Mouse (Mus musculus) lung, postnatal 0 days (tissue): ENCODE measurements around the gene Atr.

Source experiments
- CTCF ChIP-seq: IDR thresholded peaks from 2 replicates; pipeline ENCODE4 v1.5.1; 2016; ENCODE audit warnings: antibody characterized with exemption, mild to moderate bottlenecking
- EP300 ChIP-seq: IDR thresholded peaks from 2 replicates; pipeline ENCODE4 v1.6.1; 2016; ENCODE audit warnings: antibody characterized with exemption, mild to moderate bottlenecking, control low read depth

DNA sequence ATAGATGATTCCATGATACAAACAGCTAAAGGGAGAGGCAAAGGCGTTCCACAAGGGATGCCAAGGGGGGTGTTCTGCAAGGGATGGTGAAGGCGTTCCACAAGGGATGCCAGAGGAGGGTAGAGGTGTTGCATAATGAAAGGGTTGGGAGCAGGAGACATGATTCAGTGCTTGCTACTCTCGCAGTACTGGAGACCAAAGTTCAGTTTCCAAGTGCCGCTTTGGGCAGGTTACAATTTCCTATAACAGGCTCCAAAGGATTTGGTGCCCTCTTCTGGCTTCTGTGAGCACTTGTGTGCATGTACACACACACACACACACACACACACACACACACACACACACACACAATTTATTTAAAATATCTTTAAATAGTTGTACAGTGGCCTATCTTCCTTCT, 45.6 kb upstream of the Atr start:
- no peak for TF ChIP-seq CTCF
- no peak for TF ChIP-seq EP300
